ENCODE assay signal across 13 mouse cellular contexts in the genomic region with DNA sequence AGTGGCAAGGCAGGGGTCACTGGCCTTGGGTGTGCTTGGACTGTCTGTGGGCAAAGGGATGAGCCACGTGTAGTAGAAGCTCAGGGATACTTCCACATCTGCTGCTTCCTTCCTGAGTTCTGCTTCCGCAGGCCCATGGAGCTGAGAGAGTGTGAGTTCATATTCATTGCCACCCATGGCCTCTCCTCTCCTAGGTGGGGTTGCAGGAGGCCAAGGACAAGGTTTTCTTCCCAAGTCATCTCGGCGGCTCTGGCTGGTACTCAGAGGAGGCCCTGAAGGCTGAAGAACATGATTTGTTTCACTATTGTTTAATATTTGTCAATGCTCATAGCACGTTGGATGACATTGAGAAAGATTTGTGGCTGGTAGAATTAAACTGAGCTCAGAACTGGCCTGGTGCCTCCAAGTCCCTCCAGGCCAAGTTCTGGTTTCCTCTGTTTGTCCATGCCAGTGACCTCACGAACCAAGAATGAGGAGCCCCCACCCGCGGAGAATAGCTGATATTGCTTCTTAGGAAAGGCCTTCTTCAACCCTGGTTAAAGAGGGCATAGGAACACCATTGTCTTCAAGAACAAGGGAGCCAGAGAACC.
DNase-seq lines count a peak whose midpoint lies in the region; ATAC-seq and TF ChIP-seq lines count a peak whose summit lies in the region.
"Had no signal": no experiment of that assay in that cellular context is flagged by ENCODE, and none has a peak within 500 bp of the region (broad histone marks: within the 10 kb centered on the region; RNA-seq: fewer than 3 reads in every experiment).

No protein-coding gene starts in this region.

- H3K4me2 ChIP-seq in liver, embryonic 12.5 days = no peak overlapping the region
- H3K4me2 ChIP-seq: liver, embryonic 15.5 days had no signal

- peak; percentile 58 to 70 for DNase-seq in heart, adult 2 months
- DNase-seq in heart, embryonic 10.5 days (ENCODE audit: low spot score) = no peak
- DNase-seq in adrenal gland, postnatal 10 days = peak; percentile 60
- peak; percentile 64 for DNase-seq in heart, postnatal 25 days (ENCODE audit: low spot score)
- DNase-seq in lung, postnatal 10 days = peak; percentile 77
- DNase-seq in spleen, postnatal 10 days (ENCODE audit: low spot score in 2 of 2) = no peak
- DNase-seq in thymus, postnatal 36 days = no peak
- DNase-seq: B cell, adult 2 months had no signal

- no peak for TF ChIP-seq POLR2A in heart, adult 2 months (IDR thresholded peaks at IDR 0.05; ENCODE audit: insufficient read depth, low read depth, low read length)

- H3K27me3 ChIP-seq in heart, adult 2 months (ENCODE audit: control insufficient read depth, insufficient read depth, low read length) = no peaks in the 10 kb centered on the region
- H3K27me3 ChIP-seq in heart, embryonic 10.5 days (ENCODE audit: insufficient read depth, poor library complexity, severe bottlenecking) = peaks cover 8% of the 10 kb centered on the region; the same call in 1 of the 2 replicates
- peaks cover 4% of the 10 kb centered on the region; the same call in 1 of the 2 replicates for H3K27me3 ChIP-seq in liver, embryonic 12.5 days (replicated peaks)
- H3K27me3 ChIP-seq: liver, embryonic 15.5 days had no signal

- H3K36me3 ChIP-seq in heart, adult 2 months (ENCODE audit: control insufficient read depth, insufficient read depth, low read length) = no peaks in the 10 kb centered on the region
- no peaks in the 10 kb centered on the region for H3K36me3 ChIP-seq in heart, embryonic 10.5 days
- no peaks in the 10 kb centered on the region for H3K36me3 ChIP-seq in liver, embryonic 12.5 days
- H3K36me3 ChIP-seq: liver, embryonic 15.5 days had no signal

- H3K9me3 ChIP-seq in heart, embryonic 10.5 days = no peaks in the 10 kb centered on the region
- no peaks in the 10 kb centered on the region for H3K9me3 ChIP-seq in liver, embryonic 12.5 days (replicated peaks)
- H3K9me3 ChIP-seq: liver, embryonic 15.5 days had no signal

- intact Hi-C loops in heart, adult 2 months (cut with DNase I) = loop anchor here (5.0 kb wide), 1 partner anchor 111 kb away; no protein-coding TSS in a partner anchor
- intact Hi-C loops in heart, postnatal 25 days (cut with DNase I) = no loop called here

- no peaks in the 10 kb centered on the region for H3K79me2 ChIP-seq in heart, adult 2 months (replicated peaks; ENCODE audit: control insufficient read depth, insufficient read depth, low read length)

- H3K4me1 ChIP-seq in heart, adult 2 months (ENCODE audit: control insufficient read depth, insufficient read depth, low read length) = peaks cover 5% of the 10 kb centered on the region
- H3K4me1 ChIP-seq in heart, embryonic 10.5 days = no peaks in the 10 kb centered on the region
- H3K4me1 ChIP-seq in liver, embryonic 12.5 days = no peaks in the 10 kb centered on the region
- H3K4me1 ChIP-seq: liver, embryonic 15.5 days had no signal

- no peak overlapping the region for H3K27ac ChIP-seq in heart, adult 2 months
- H3K27ac ChIP-seq in heart, embryonic 10.5 days = no peak overlapping the region
- no peak overlapping the region for H3K27ac ChIP-seq in liver, embryonic 12.5 days
- H3K27ac ChIP-seq: hindbrain, postnatal 0 days; layer of hippocampus, adult 2 months; liver, embryonic 15.5 days had no signal

- no peak for TF ChIP-seq EP300 in heart, adult 2 months (IDR thresholded peaks at IDR 0.05; ENCODE audit: insufficient read depth, low read depth, low read length)

- 60% methylated on average over 8 of the region's 8 CpGs for WGBS in heart, adult 2 months
- WGBS in heart, embryonic 10.5 days = 85% methylated on average over 8 of the region's 8 CpGs
- WGBS in liver, embryonic 12.5 days (ENCODE audit: insufficient replicate concordance) = 66% methylated on average over 8 of the region's 8 CpGs

- no peak overlapping the region for H3K4me3 ChIP-seq in heart, adult 2 months
- H3K4me3 ChIP-seq in heart, embryonic 10.5 days = no peak overlapping the region
- H3K4me3 ChIP-seq in liver, embryonic 12.5 days = no peak overlapping the region
- H3K4me3 ChIP-seq: layer of hippocampus, adult 2 months; liver, embryonic 15.5 days; myocyte had no signal

- ATAC-seq in liver, embryonic 12.5 days = no peak
- ATAC-seq: hindbrain, postnatal 0 days had no signal

- H3K9ac ChIP-seq in heart, adult 2 months (ENCODE audit: low read depth, low read length) = no peak overlapping the region
- H3K9ac ChIP-seq in liver, embryonic 12.5 days = no peak overlapping the region
- H3K9ac ChIP-seq: liver, embryonic 15.5 days had no signal

- TF ChIP-seq CTCF in heart, adult 2 months (IDR thresholded peaks at IDR 0.05) = no peak

Comparison
In these comparisons a context has a peak if more than half of its experiments do, and no peak if none do; other contexts are left out.
1. DNase-seq: peak in heart, adult 2 months (2 of 2), adrenal gland, postnatal 10 days (single experiment), heart, postnatal 25 days (single experiment) and lung, postnatal 10 days (single experiment); none in heart, embryonic 10.5 days (single experiment), spleen, postnatal 10 days (0 of 2) and thymus, postnatal 36 days (0 of 2).